Mouse (Mus musculus) stomach, postnatal 0 days (tissue): ENCODE measurements around the gene Fgfr2. TPM values are rescaled to one million over a fixed set of nuclear protein-coding genes. Genes with fewer than 3 reads are reported as not detected.

Experiments
- ATAC-seq: fragments of 200-750 bp; cut with Nextera tagmentation; 2 replicates; pipeline ENCODE4 v1.8.0; 2017; ENCODE audit not compliant: low FRiP score, low TSS enrichment
- DNase-seq: peaks from one replicate; pipeline ENCODE4 v3.0.0-alpha.2; 2016; ENCODE audit warnings: low spot score
- H3K27ac ChIP-seq: fragments of 300-500 bp; sonication (generic); replicated peaks from 2 replicates; pipeline ENCODE4 v1.5.1; 2014; ENCODE audit warnings: mild to moderate bottlenecking, control low read depth
- H3K27me3 ChIP-seq: fragments of 300-500 bp; sonication (generic); 2 replicates; pipeline ENCODE4 v1.6.1; 2014; ENCODE audit warnings: low read length; ENCODE audit not compliant: control insufficient read depth, insufficient read depth
- H3K36me3 ChIP-seq: fragments of 300-500 bp; sonication (generic); 2 replicates; pipeline ENCODE4 v1.6.1; 2014; ENCODE audit warnings: low read length, mixed read lengths; ENCODE audit not compliant: control insufficient read depth, insufficient read depth
- H3K4me1 ChIP-seq: fragments of 300-500 bp; sonication (generic); replicated peaks from 2 replicates; pipeline ENCODE4 v1.6.1; 2014; ENCODE audit warnings: antibody characterized with exemption; ENCODE audit not compliant: control insufficient read depth, insufficient read depth
- H3K4me2 ChIP-seq: fragments of 300-500 bp; sonication (generic); replicated peaks from 2 replicates; pipeline ENCODE4 v1.6.1; 2014; ENCODE audit warnings: low read depth, mild to moderate bottlenecking, control low read depth, moderate library complexity
- H3K4me3 ChIP-seq: fragments of 300-500 bp; sonication (generic); 2 replicates; pipeline ENCODE4 v1.5.1; 2014; ENCODE audit warnings: low read depth, low read length, control low read depth
- H3K9ac ChIP-seq: fragments of 300-500 bp; sonication (generic); 2 replicates; pipeline ENCODE4 v1.6.1; 2014; ENCODE audit warnings: mild to moderate bottlenecking, low read length, control low read depth, mixed read lengths
- H3K9me3 ChIP-seq: fragments of 300-500 bp; sonication (generic); 2 replicates; pipeline ENCODE4 v1.6.1; 2016; ENCODE audit warnings: low read length; ENCODE audit not compliant: control insufficient read depth
- CTCF ChIP-seq: IDR thresholded peaks from 2 replicates; pipeline ENCODE4 v1.5.1; 2016; ENCODE audit warnings: antibody characterized with exemption, low read depth, mild to moderate bottlenecking, moderate library complexity
- EP300 ChIP-seq: optimal IDR thresholded peaks from 2 replicates; pipeline ENCODE3; 2016; ENCODE audit warnings: antibody characterized with exemption
- WGBS: fragments of 180-500 bp; shearing (Covaris S2); extraction: QIAGEN DNeasy Blood & Tissue Kit; methylation state at CpG from one replicate; pipeline ENCODE4 v1.1.7; 2014; 5-methylcytosine and 5-hydroxymethylcytosine counted together
- polyA plus RNA-seq: library from polyadenylated mRNA; unstranded; fragments of >200 nt; fragmentation: Nextera tagmentation; extraction: Ambion mirVana; gene quantifications from 2 replicates; pipeline ENCODE4 v1.2.1, GENCODE M21; 2015

Fgfr2 gene
- polyA plus RNA-seq, 1 experiment from 2014 or later: 60.8 TPM

DNA sequence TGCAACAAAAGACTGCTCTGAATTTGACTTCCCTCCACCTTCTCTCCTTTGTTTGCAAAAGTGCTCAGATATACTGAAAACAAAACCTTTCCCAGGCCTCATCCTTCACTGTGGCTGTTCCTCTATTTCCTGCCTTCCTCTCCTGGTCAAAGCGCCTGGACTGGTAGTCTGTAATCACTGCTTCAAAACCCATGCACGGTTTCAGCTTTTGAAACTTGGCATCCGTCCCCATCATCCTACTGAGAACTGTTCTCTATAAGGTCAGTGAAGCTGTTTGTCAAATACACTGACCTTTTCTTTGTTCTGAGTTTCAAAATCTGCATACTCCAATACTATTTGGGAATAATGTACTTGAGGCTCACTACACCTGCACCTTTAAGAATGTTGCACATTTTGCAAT lies 195.9 kb downstream of the Fgfr2 start:
- H3K27me3 ChIP-seq: no peaks in the 10 kb centered on the region
- H3K36me3 ChIP-seq: no peaks in the 10 kb centered on the region
- H3K4me1 ChIP-seq: no peaks in the 10 kb centered on the region
- ATAC-seq (no peak), DNase-seq (no peak)
- H3K9me3 ChIP-seq: no peaks in the 10 kb centered on the region
- H3K4me3 ChIP-seq: no peak overlapping the region
- no peak for TF ChIP-seq EP300
- TF ChIP-seq CTCF: no peak
- WGBS: 57% methylated on average over 3 of the region's 3 CpGs
- H3K9ac ChIP-seq: no peak overlapping the region
- H3K27ac ChIP-seq: no peak overlapping the region
- H3K4me2 ChIP-seq: no peak overlapping the region

DNA sequence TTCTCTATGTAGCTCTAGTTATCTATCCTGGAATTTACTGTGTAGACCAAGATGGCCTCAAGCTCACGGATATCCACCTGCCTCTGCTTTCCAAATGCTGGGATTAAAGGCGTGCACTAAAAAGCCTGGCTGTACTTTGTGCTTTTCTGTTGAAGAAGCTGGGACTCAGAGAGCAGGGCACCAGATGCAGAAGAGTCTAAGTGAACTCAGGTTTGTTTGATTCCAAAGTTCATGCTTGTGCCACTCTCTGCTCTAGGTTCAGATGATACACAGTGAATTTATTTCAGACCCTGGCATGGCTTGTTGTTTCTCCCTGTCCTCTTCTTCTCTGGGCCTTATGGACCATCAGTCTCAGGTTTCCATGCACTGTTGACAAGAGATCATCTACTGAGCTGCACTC lies 197.9 kb downstream of the Fgfr2 start:
- no peak for DNase-seq
- Histone ChIP-seq H3K27me3 (no peaks in the 10 kb centered on the region), H3K4me3 (no peak overlapping the region), H3K9me3 (no peaks in the 10 kb centered on the region), H3K4me1 (no peaks in the 10 kb centered on the region), H3K4me2 (no peak overlapping the region), H3K36me3 (no peaks in the 10 kb centered on the region), H3K27ac (no peak overlapping the region), H3K9ac (no peak overlapping the region)
- no peak for ATAC-seq
- 61% methylated on average over 2 of the region's 2 CpGs for WGBS
- TF ChIP-seq CTCF: no peak
- no peak for TF ChIP-seq EP300

DNA sequence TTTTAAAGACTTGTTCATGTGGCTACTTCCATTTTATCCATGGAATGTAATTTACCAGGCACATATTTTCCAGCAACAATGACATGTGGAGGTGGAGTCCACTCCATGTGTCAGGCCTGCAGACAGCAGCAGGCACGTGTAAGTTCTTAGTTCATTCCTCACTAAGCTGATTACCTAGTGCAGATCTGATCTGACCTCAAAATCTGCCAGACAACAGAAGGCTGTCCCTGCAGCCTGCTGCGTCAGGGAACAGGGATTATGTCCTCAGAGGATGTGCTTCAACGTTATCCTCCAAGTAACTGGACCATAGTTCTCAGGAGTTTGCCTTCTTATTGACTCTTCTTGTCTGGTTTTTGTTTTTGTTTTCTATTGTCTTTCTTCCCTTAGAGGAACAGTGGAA lies 201.2 kb downstream of the Fgfr2 start:
- Histone ChIP-seq H3K27ac (no peak overlapping the region), H3K4me2 (no peak overlapping the region), H3K4me1 (no peaks in the 10 kb centered on the region), H3K9ac (no peak overlapping the region), H3K27me3 (no peaks in the 10 kb centered on the region), H3K9me3 (no peaks in the 10 kb centered on the region), H3K4me3 (no peak overlapping the region), H3K36me3 (no peaks in the 10 kb centered on the region)
- WGBS: 45% methylated on average over 3 of the region's 3 CpGs
- TF ChIP-seq EP300: no peak
- no peak for TF ChIP-seq CTCF
- DNase-seq (no peak), ATAC-seq (no peak)

DNA sequence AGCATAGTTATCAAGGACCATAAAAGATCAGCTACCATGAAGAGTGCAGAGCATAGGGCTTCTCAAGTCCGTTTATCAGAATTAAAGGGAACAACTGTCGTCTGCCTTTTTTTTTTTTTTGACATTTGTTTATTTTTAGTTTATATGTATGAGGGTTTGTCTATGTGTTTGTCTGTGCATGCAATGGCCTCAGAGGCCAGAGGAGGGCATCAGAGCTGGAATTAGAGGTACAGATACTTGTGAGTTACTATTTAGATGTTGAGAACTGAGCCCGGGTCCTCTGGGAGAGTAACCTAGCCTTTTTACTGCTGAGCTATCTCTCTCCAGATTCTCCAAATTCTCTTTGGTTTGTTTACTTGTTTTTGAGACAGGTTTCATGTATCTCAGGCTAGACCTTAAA lies 219.4 kb downstream of the Fgfr2 start:
- ATAC-seq (no peak), DNase-seq (no peak)
- H3K9me3 ChIP-seq: no peaks in the 10 kb centered on the region
- H3K27ac ChIP-seq: no peak overlapping the region
- 66% methylated on average over 3 of the region's 3 CpGs for WGBS
- H3K36me3 ChIP-seq: no peaks in the 10 kb centered on the region
- H3K27me3 ChIP-seq: no peaks in the 10 kb centered on the region
- H3K4me3 ChIP-seq: no peak overlapping the region
- no peaks in the 10 kb centered on the region for H3K4me1 ChIP-seq
- TF ChIP-seq EP300: no peak
- TF ChIP-seq CTCF: peak; percentile 26; the same call in 1 of the 2 replicates
- H3K9ac ChIP-seq: no peak overlapping the region
- no peak overlapping the region for H3K4me2 ChIP-seq

DNA sequence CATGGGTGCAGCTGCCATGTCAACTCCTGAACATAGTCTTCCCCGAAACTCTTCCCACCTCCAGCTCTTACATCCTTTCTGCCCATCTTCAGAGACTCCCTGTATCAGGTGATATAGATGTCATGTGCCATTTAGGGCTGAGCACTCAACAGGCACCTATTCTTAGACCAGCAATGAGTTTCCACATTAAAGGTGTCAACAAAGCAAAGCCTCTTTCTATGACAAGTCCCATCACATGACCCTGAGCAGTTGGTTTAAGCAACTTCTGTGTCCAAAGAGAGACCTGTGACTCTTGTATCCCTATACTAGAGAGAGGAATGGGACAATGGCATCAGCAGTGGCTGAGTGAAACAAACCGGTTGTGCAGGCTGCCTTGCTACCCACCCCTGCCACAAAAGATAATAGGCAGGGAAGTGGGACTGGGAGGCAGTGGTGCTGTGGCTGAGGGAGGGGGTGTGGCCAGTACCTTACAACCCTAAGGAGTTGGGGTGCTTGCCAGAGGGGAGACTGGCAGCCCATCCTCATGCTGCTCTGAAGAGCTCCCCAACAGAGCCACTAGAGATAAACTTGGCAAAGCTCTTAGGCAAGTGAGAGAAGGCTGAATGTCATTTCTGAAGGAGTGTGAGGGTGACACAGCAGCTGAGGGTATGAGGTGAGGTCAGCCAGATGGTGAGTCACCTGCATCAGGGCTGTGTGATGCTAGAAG lies 222.2 kb downstream of the Fgfr2 start:
- peak; percentile 48 for DNase-seq
- Histone ChIP-seq H3K36me3 (no peaks in the 10 kb centered on the region), H3K4me2 (no peak overlapping the region), H3K27ac (peak overlapping the region; percentile 61), H3K9me3 (no peaks in the 10 kb centered on the region), H3K4me1 (no peaks in the 10 kb centered on the region), H3K4me3 (no peak overlapping the region), H3K27me3 (no peaks in the 10 kb centered on the region), H3K9ac (no peak overlapping the region)
- TF ChIP-seq EP300 (peak; percentile 17), CTCF (no peak)
- 39% methylated on average over 2 of the region's 2 CpGs for WGBS
- ATAC-seq: peak; percentile 80

- peak; percentile 68 for TF ChIP-seq CTCF
- TF ChIP-seq EP300: no peak
- DNase-seq: no peak
- Histone ChIP-seq H3K36me3 (no peaks in the 10 kb centered on the region), H3K4me2 (no peak overlapping the region), H3K4me1 (no peaks in the 10 kb centered on the region), H3K27me3 (no peaks in the 10 kb centered on the region), H3K9ac (no peak overlapping the region), H3K4me3 (no peak overlapping the region), H3K27ac (no peak overlapping the region), H3K9me3 (no peaks in the 10 kb centered on the region)
- 86% methylated on average over 2 of the region's 2 CpGs for whole genome bisulfite sequencing
- no peak for ATAC-seq
These were observed 224.9 kb downstream of the Fgfr2 start for GRCm38 (mm10) chr7:132898234-132898633.
